Mouse (Mus musculus): ENCODE results near the gene Rhebl1. TPM values are rescaled to one million over a fixed set of nuclear protein-coding genes. Genes with fewer than 3 reads are reported as not detected.
"Not testable (repeated sequence)": the region's sequence is repeated elsewhere in the genome, so short reads cannot be mapped to it uniquely, and the experiment has no call there.

The Rhebl1 gene
- total RNA-seq (2021): 1 to 10 TPM; 2.1 to 2.7 TPM
- long read RNA-seq, experiment 1, partial matches to known transcripts: 2 of 6 reads
- long read RNA-seq, experiment 1, other reads (novel, unspliced or antisense): 3 of 6 reads
- long read RNA-seq, experiment 2, partial matches to known transcripts: 1 of 2 reads
- long read RNA-seq, experiment 2, other reads (novel, unspliced or antisense): 0 of 2 reads

GRCm38 (mm10) chr15:98893940-98894745, at the start of gene Rhebl1:
TSS of gene Rhebl1 (minus strand) at chr15:98894540.
- peak; percentile 38 for DNase-seq

GRCm38 (mm10) chr15:98943133-98943532, 48.8 kb upstream of the Rhebl1 start:
- no peak for DNase-seq

GRCm38 (mm10) chr15:98942081-98942480, 47.7 kb upstream of the Rhebl1 start:
- no peak for DNase-seq

- DNase-seq: no peak
These were observed 47.2 kb upstream of the Rhebl1 start for GRCm38 (mm10) chr15:98941539-98941938.

- DNase-seq: no peak
These were observed 46.5 kb upstream of the Rhebl1 start for GRCm38 (mm10) chr15:98940816-98941215.

GRCm38 (mm10) chr15:98934217-98934839, 40.0 kb upstream of the Rhebl1 start, which contains the start of gene Tuba1b:
TSS of gene Tuba1b (minus strand) at chr15:98934565.
- DNase-seq: peak; percentile 90

GRCm38 (mm10) chr15:98933833-98934216, 39.5 kb upstream of the Rhebl1 start:
- DNase-seq: peak; percentile 96

- DNase-seq: not testable (repeated sequence)
These were observed 38.8 kb upstream of the Rhebl1 start for GRCm38 (mm10) chr15:98933004-98933671.

GRCm38 (mm10) chr15:98930998-98931397, 36.7 kb upstream of the Rhebl1 start:
- no peak for DNase-seq

- DNase-seq: no peak
These were observed 35.8 kb upstream of the Rhebl1 start for GRCm38 (mm10) chr15:98930017-98930734.

GRCm38 (mm10) chr15:98928598-98929240, 34.4 kb upstream of the Rhebl1 start:
- peak; percentile 53 for DNase-seq

- no peak for DNase-seq
These were observed 33.2 kb upstream of the Rhebl1 start for GRCm38 (mm10) chr15:98927566-98927965.

- no peak for DNase-seq
These were observed 30.3 kb upstream of the Rhebl1 start for GRCm38 (mm10) chr15:98924682-98925081.

GRCm38 (mm10) chr15:98923031-98923537, 28.7 kb upstream of the Rhebl1 start:
- no peak for DNase-seq

GRCm38 (mm10) chr15:98922581-98922980, 28.2 kb upstream of the Rhebl1 start:
- no peak for DNase-seq

GRCm38 (mm10) chr15:98921510-98921909, 27.2 kb upstream of the Rhebl1 start:
- DNase-seq: no peak

GRCm38 (mm10) chr15:98918499-98918895, 24.2 kb upstream of the Rhebl1 start:
- not testable (repeated sequence) for DNase-seq

GRCm38 (mm10) chr15:98917538-98918498, 23.5 kb upstream of the Rhebl1 start, which contains the start of gene Lmbr1l:
TSS of gene Lmbr1l (minus strand) at chr15:98918231.
- peak; percentile 98 for DNase-seq

GRCm38 (mm10) chr15:98917091-98917490, 22.8 kb upstream of the Rhebl1 start:
- no peak for DNase-seq

GRCm38 (mm10) chr15:98916016-98916415, 21.7 kb upstream of the Rhebl1 start:
- DNase-seq: no peak
